Mouse (Mus musculus) heart, embryonic 11.5 days (tissue): ENCODE data around the gene S1pr2. TPM values are rescaled to one million over a fixed set of nuclear protein-coding genes. Genes with fewer than 3 reads are reported as not detected.
A peak's percentile ranks its signal among the peaks of the same experiment; 100 is the strongest.

ENCODE experiments used
- ATAC-seq: fragments of 200-750 bp; cut with Nextera tagmentation; replicated peaks from 2 replicates; pipeline ENCODE4 v1.8.0; 2017; ENCODE audit warnings: moderate library complexity; ENCODE audit not compliant: insufficient number of reproducible peaks, low FRiP score, low TSS enrichment
- H3K27ac ChIP-seq: fragments of 300-500 bp; sonication (generic); 2 replicates; pipeline ENCODE4 v1.5.1; 2014; ENCODE audit warnings: mild to moderate bottlenecking, low read depth, low read length
- H3K27me3 ChIP-seq: fragments of 300-500 bp; sonication (generic); 2 replicates; pipeline ENCODE4 v1.6.1; 2014; ENCODE audit warnings: mild to moderate bottlenecking, low read length, mixed read lengths; ENCODE audit not compliant: control insufficient read depth, insufficient read depth
- H3K36me3 ChIP-seq: fragments of 300-500 bp; sonication (generic); 2 replicates; pipeline ENCODE4 v1.6.1; 2014; ENCODE audit warnings: mild to moderate bottlenecking, low read length, moderate library complexity, mixed read lengths; ENCODE audit not compliant: control insufficient read depth, insufficient read depth
- H3K4me1 ChIP-seq: fragments of 300-500 bp; sonication (generic); 2 replicates; pipeline ENCODE4 v1.6.1; 2014; ENCODE audit warnings: low read length; ENCODE audit not compliant: control insufficient read depth, insufficient read depth
- H3K4me2 ChIP-seq: fragments of 300-500 bp; sonication (generic); 2 replicates; pipeline ENCODE4 v1.6.1; 2014; ENCODE audit warnings: mild to moderate bottlenecking, moderate library complexity
- H3K4me3 ChIP-seq: fragments of 300-500 bp; sonication (generic); 2 replicates; pipeline ENCODE4 v1.5.1; 2014; ENCODE audit warnings: low read depth, low read length
- H3K9ac ChIP-seq: fragments of 300-500 bp; sonication (generic); 2 replicates; pipeline ENCODE4 v1.6.1; 2014; ENCODE audit warnings: mild to moderate bottlenecking, low read depth, low read length, moderate library complexity
- H3K9me3 ChIP-seq: fragments of 300-500 bp; sonication (generic); replicated peaks from 2 replicates; pipeline ENCODE4 v1.6.1; 2016; ENCODE audit warnings: low read length; ENCODE audit not compliant: control insufficient read depth
- WGBS: fragments of 180-500 bp; shearing (Covaris S2); extraction: QIAGEN DNeasy Blood & Tissue Kit; methylation state at CpG from one replicate; pipeline ENCODE4 v1.1.7; 2014; ENCODE audit not compliant: insufficient replicate concordance; 5-methylcytosine and 5-hydroxymethylcytosine counted together
- polyA plus RNA-seq: library from polyadenylated mRNA; unstranded; fragments of >200 nt; fragmentation: Nextera tagmentation; extraction: Ambion mirVana; gene quantifications from 2 replicates; pipeline ENCODE4 v1.2.1, GENCODE M21; 2014

Gene S1pr2
- polyA plus RNA-seq, 1 experiment from 2014 or later = 26.5 TPM

- H3K4me3 ChIP-seq = no peak overlapping the region
- ATAC-seq = no peak
- peaks cover 3% of the 10 kb centered on the region; the same call in 1 of the 2 replicates for H3K27me3 ChIP-seq
- no peak overlapping the region for H3K4me2 ChIP-seq
- no peak overlapping the region for H3K9ac ChIP-seq
- no peak overlapping the region for H3K27ac ChIP-seq
- H3K9me3 ChIP-seq = no peaks in the 10 kb centered on the region
- H3K4me1 ChIP-seq = peaks cover 6% of the 10 kb centered on the region; the same call in 1 of the 2 replicates
- WGBS = 79% methylated on average over 4 of the region's 4 CpGs
- H3K36me3 ChIP-seq = no peaks in the 10 kb centered on the region
Observed at GRCm38 (mm10) chr9:20991587-20991986, 15.0 kb upstream of the S1pr2 start.

- 0 out of 2 replicates have a peak overlapping the region, but pooled peaks have one; percentile 34 for H3K9ac ChIP-seq
- H3K9me3 ChIP-seq = no peaks in the 10 kb centered on the region
- H3K27ac ChIP-seq = no peak overlapping the region
- H3K4me3 ChIP-seq = peak overlapping the region; percentile 19; the same call in 1 of the 2 replicates
- peaks cover 6% of the 10 kb centered on the region; the same call in 1 of the 2 replicates for H3K4me1 ChIP-seq
- no peak for ATAC-seq
- peak overlapping the region; percentile 55 for H3K4me2 ChIP-seq
- peaks cover 3% of the 10 kb centered on the region; the same call in 1 of the 2 replicates for H3K27me3 ChIP-seq
- no peaks in the 10 kb centered on the region for H3K36me3 ChIP-seq
- 6% methylated on average over 10 of the region's 10 CpGs for WGBS
Observed at GRCm38 (mm10) chr9:20990861-20991260, 14.3 kb upstream of the S1pr2 start.

GRCm38 (mm10) chr9:20987953-20988352, 11.4 kb upstream of the S1pr2 start:
- Histone ChIP-seq H3K36me3 (no peaks in the 10 kb centered on the region), H3K27ac (no peak overlapping the region), H3K4me3 (no peak overlapping the region), H3K27me3 (peaks cover 3% of the 10 kb centered on the region; the same call in 1 of the 2 replicates), H3K4me1 (peaks cover 6% of the 10 kb centered on the region; the same call in 1 of the 2 replicates), H3K9ac (no peak overlapping the region), H3K4me2 (no peak overlapping the region), H3K9me3 (no peaks in the 10 kb centered on the region)
- ATAC-seq = no peak
- 15% methylated on average over 7 of the region's 7 CpGs for WGBS

DNA sequence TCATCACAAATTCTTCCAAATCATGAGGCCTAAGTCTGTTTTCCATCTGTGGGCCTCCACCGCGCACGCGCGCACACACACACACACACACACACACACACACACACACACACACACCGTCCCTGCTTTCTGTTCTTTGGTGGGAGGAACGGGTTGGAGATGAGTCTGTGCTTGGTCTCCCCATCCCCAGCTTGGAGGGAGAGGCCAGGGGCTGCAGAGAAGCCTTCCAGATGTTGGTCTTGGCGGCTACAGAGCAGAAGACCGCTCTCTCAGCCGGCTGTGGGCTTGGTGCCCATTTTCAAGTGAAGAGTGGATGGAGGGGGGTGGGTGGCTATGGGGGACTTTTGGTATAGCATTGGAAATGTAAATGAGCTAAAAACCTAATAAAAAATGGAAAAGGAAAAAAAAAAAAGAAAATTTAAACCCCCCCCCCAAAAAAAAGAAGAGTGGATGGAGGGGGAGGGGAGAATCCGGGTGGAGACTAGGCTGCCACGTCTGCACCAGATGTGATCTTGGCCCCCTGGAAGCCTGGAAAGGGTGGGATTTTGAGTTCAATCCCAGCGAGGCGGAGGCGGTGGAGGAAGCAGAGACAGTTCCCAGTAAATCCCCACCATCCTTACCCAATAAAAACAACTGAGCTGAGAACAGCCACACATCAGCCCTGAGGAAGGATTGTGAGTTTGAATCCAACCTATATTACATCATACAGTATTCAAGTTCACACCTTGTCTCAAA, 10.5 kb upstream of the S1pr2 start:
- ATAC-seq = no peak
- WGBS = 58% methylated on average over 15 of the region's 15 CpGs
- H3K9ac ChIP-seq = no peak overlapping the region

DNA sequence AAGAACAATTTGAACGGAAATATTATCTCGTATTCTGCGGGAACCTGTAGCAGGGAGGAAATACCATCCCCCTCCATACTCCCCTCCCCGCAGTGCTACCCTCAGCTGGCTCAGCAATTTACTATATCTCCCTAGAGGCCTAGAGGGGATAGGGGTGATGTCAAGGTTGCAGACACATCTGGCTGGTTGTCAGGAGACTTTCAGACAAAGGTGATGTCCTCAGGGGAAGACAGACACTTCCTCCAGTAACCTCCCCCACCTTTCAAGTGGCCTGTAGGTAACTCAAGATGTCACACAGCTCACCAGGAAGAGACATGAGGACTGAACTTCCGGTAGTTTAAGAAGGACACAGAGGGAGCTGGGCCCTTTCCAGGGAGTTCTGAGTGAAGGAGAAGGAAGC, 6.6 kb upstream of the S1pr2 start:
- WGBS = 41% methylated on average over 5 of the region's 5 CpGs
- H3K27me3 ChIP-seq = peaks cover 3% of the 10 kb centered on the region; the same call in 1 of the 2 replicates
- H3K9ac ChIP-seq = no peak overlapping the region
- H3K9me3 ChIP-seq = no peaks in the 10 kb centered on the region
- ATAC-seq = no peak
- H3K4me3 ChIP-seq = no peak overlapping the region
- H3K4me2 ChIP-seq = no peak overlapping the region
- H3K4me1 ChIP-seq = 0 out of 2 replicates have a peak, but pooled peaks cover 2% of the 10 kb centered on the region
- H3K36me3 ChIP-seq = no peaks in the 10 kb centered on the region
- no peak overlapping the region for H3K27ac ChIP-seq

More for the DNA sequence above, 10.5 kb upstream of the S1pr2 start:
- H3K4me3 ChIP-seq = no peak overlapping the region
- H3K36me3 ChIP-seq = no peaks in the 10 kb centered on the region
- H3K27ac ChIP-seq = no peak overlapping the region
- H3K9me3 ChIP-seq = no peaks in the 10 kb centered on the region
- H3K27me3 ChIP-seq = peaks cover 3% of the 10 kb centered on the region; the same call in 1 of the 2 replicates
- H3K4me1 ChIP-seq = peaks cover 6% of the 10 kb centered on the region; the same call in 1 of the 2 replicates
- H3K4me2 ChIP-seq = no peak overlapping the region

DNA sequence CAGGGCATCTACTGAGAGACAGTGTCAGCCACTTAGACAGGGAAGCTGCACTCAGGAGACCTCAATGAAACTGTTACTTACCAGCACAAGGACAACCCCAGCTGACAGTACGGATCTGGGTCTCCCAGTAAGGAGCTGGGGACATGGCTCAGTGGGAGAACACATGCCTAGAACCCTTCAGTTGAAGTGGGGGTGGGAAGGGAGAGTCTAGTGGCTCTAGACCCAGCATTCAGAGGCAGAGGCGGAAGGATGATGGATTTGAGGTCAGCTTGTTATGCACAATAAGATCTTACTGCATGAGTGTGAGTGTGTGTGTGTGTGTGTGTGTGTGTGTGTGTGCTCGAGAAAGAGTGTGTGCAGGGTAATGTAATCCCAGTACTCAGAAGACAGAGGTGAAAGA, 5.6 kb upstream of the S1pr2 start:
- H3K9me3 ChIP-seq = no peaks in the 10 kb centered on the region
- WGBS = 71% methylated on average over 3 of the region's 3 CpGs
- H3K36me3 ChIP-seq = no peaks in the 10 kb centered on the region
- no peak overlapping the region for H3K4me3 ChIP-seq
- H3K4me1 ChIP-seq = 0 out of 2 replicates have a peak, but pooled peaks cover 3% of the 10 kb centered on the region
- ATAC-seq = no peak
- no peak overlapping the region for H3K4me2 ChIP-seq
- H3K9ac ChIP-seq = no peak overlapping the region
- H3K27ac ChIP-seq = no peak overlapping the region
- no peaks in the 10 kb centered on the region for H3K27me3 ChIP-seq

DNA sequence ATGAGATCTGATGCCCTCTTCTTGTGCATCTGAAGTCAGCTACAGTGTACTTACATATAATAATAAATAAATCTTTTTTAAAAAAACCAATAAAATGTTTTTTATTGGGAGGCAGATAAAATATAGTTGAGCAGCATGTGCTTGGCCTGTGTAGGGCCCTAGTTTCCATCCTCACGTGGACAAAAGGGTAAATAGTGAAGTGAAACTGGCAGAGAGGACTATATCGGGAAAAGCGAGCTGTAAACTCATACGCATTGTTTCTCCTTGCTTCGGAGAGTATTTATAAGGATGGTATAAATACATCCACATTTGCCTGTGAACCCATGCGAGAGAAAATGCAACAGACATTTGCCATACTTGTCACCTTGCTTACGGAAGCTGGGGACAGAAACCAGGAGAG, 3.2 kb upstream of the S1pr2 start:
- H3K36me3 ChIP-seq = no peaks in the 10 kb centered on the region
- H3K9me3 ChIP-seq = no peaks in the 10 kb centered on the region
- no peaks in the 10 kb centered on the region for H3K27me3 ChIP-seq
- no peak overlapping the region for H3K4me2 ChIP-seq
- H3K4me1 ChIP-seq = peaks cover 9% of the 10 kb centered on the region
- H3K4me3 ChIP-seq = no peak overlapping the region
- H3K9ac ChIP-seq = no peak overlapping the region
- H3K27ac ChIP-seq = no peak overlapping the region
- ATAC-seq = no peak
- 82% methylated on average over 7 of the region's 7 CpGs for WGBS

- H3K9me3 ChIP-seq = no peaks in the 10 kb centered on the region
- peaks cover 15% of the 10 kb centered on the region for H3K4me1 ChIP-seq
- H3K36me3 ChIP-seq = no peaks in the 10 kb centered on the region
- no peak for ATAC-seq
- 0 out of 2 replicates have a peak overlapping the region, but pooled peaks have one; percentile 12 for H3K27ac ChIP-seq
- no peaks in the 10 kb centered on the region for H3K27me3 ChIP-seq
- H3K4me2 ChIP-seq = no peak overlapping the region
- no peak overlapping the region for H3K9ac ChIP-seq
- 53% methylated on average over 5 of the region's 5 CpGs for WGBS
- no peak overlapping the region for H3K4me3 ChIP-seq
Observed at GRCm38 (mm10) chr9:20979181-20979580, 2.6 kb upstream of the S1pr2 start.
